Mouse (Mus musculus) layer of hippocampus, adult 2 months (tissue): ENCODE results near the gene Ctxn1. TPM values are rescaled to one million over a fixed set of nuclear protein-coding genes. Genes with fewer than 3 reads are reported as not detected.
A peak's percentile ranks its signal among the peaks of the same experiment; 100 is the strongest.

Experiments
- DNase-seq, 2 experiments: peaks; one replicate each; pipeline ENCODE4 v3.0.0; 2022; ENCODE audit warnings: low spot score in 2 of 2
- H3K27ac ChIP-seq: fragments of 200-600 bp; 2 replicates; pipeline ENCODE4 v1.8.1; 2022
- H3K4me3 ChIP-seq: fragments of 200-600 bp; 2 replicates; pipeline ENCODE4 v1.8.1; 2022; ENCODE audit warnings: mild to moderate bottlenecking
- CTCF ChIP-seq: fragments of 200-600 bp; conservative IDR thresholded peaks from 2 replicates; pipeline ENCODE4 v1.8.1; 2022; ENCODE audit warnings: antibody characterized with exemption, mild to moderate bottlenecking, moderate library complexity
- total RNA-seq, 2 experiments: library from RNA; stranded (reverse); gene quantifications; 2 replicates each; pipeline ENCODE4 v1.2.3; 2021

Gene Ctxn1
- total RNA-seq, 2 experiments from 2014 or later = 515 to 555 TPM

DNA sequence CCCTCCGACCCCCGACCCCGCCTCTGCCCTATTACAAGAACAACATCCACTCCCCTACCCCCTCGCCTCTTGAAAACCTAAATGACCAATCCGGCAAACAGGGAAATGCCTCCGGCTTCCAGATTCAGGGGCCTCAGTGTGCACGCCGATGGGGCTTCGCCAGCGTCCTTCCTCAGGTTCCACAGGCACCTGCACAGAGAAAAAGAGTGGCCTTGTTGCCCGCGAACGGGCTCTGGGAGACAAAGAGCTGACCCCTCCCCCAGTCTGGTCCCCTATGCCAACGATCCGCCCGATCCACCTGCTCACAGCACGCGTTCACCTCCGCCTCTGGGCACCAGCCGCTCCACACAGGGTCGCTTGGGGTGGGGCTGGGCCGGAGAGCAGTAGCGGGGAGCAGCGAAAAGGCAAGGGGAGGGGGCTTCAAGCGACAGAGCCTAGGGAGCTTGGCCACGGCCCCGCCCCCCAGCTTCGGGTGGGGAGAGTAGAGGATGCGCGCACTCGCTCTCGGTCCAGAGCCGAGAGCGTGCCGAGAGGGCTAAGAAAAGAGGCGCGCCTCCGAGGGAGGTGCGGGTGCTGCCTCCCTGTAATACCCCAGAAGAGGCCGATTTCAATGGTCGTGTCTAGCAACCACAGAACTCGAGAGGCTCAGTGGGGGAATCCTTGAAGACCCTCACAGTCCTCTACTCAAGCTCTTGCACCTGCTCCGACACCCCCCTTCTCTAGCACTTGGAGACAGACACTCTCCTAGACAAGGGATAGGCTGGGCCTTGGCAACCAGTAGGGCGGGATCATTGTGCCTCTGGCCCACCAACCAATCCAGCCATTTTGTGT lies 42.1 kb downstream of the Ctxn1 start, which contains the start of gene Prr36:
Prr36 (minus strand) TSS at position 669 of the 831 bp plus-strand sequence.
- H3K4me3 ChIP-seq = peak within 1 kb of the TSS; percentile 80
- peak; percentile 47 to 66 for DNase-seq
- H3K27ac ChIP-seq = peak within 1 kb of the TSS; percentile 91
- no peak for TF ChIP-seq CTCF

DNA sequence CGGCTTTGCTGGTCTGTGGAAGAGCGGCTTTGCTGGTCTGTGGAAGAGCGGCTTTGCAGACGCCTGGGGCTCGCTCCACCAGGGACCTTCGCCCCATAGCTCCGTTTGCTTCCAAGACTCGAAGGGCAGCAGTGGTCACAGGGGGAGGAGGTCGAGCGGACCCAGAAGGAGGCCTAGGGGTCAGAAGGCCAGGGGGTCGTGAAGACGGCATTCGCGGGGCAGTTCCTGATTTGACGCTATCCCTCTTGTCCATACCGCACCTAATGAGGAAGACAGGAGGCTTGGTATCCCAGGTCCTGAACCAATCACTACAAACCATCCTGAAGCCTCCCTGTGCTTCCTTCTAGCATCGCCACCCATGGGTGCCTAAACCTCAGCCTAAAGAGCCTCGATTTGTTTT lies 42.8 kb downstream of the Ctxn1 start:
- no peak for TF ChIP-seq CTCF
- no peak for DNase-seq
- Histone ChIP-seq H3K27ac (peak overlapping the region; percentile 91), H3K4me3 (peak overlapping the region; percentile 80)

DNA sequence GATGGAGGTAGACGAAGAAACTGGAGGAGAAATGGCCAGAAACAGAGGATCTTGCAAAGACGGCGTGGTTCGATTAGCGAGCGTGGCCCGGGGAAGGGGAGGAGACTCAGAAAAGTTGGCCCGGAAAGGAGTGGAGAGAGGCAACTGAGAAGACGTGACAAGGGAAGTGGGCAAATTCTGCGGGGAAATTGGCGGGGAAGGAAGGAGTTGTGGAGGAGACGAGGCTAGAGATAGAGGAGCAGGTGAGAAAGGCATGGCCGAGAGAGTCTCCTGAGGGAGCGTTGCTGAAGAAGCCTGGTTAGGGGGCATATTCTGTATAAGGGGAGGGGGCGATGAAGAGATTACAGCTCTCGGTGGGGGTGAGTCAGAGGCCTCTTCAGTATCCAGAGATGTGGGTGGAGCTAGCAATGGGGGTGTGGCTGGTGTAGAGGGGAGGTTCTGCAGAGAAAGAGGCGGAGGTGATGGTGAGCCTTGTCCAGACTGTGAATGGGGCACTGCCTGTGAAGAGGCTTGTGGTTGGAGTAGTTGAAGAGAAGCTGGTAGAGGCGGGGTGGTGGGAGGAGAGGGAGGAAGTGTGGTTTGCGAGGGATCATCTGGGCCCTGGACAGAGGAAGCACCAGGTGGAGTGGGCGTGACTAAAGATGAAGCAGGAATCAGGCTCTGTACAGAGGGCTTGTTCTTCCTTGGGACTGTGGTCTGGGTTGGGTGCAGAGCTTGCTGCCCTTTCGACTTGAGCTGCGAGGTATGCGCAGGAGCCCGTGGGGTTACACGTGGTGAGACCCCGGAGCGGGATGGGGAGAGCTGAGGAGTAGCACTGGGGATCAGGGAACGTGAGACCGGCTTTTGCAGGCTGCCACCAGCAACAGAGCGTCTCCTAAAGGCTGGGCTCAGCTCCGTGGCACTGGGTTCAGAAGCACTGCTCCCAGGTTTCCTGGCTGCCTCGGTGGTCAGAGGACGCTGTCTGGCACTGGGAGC lies 44.8 kb downstream of the Ctxn1 start:
- no peak for TF ChIP-seq CTCF
- H3K27ac ChIP-seq = no peak overlapping the region
- peak overlapping the region; percentile 43; the same call in 1 of the 2 replicates for H3K4me3 ChIP-seq
- no peak for DNase-seq

DNA sequence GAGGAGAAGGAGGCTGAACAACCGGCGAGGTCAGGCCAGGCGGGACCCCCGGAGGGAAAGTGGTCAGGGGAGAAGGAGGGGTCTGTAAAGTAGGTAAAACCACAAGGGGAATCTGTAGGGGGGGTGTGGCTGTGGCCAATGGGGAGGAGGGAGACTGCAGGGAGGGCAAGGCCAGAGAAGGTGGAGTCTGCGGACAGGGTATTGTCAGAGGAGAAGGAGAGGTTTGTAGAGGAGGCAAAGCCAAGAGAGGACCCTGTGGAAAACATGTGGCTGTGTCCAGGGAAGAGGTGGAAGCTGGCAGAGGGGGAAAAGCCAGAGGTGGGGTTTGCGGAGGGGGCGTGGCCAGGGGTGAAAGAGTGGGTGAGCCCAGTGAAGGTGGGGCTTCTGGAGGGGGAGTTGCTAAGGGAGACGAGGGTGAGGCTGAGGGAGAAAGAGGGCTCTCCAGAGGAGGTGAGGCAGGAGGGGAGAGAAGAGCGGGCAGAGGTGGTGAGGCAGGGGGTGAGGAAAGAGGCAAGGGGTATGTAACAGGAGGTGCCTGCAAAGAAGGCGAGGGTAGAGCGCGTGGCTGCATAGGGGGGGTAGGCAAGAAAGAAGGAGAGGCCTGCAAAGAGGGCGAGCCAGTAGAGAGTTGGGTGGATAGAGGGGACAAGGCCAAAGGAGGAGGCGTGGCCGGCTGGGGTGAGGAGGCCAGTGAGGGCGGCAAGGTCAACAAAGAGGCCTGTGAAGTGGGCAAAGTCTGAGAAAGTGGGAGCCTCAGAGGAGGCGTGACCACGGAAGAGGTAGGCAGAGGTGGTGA lies 45.7 kb downstream of the Ctxn1 start:
- DNase-seq = peak in 1 of 2 experiments; percentile 47
- Histone ChIP-seq H3K4me3 (peak overlapping the region; percentile 43), H3K27ac (0 out of 2 replicates have a peak overlapping the region, but pooled peaks have one; percentile 3)
- TF ChIP-seq CTCF = no peak

DNA sequence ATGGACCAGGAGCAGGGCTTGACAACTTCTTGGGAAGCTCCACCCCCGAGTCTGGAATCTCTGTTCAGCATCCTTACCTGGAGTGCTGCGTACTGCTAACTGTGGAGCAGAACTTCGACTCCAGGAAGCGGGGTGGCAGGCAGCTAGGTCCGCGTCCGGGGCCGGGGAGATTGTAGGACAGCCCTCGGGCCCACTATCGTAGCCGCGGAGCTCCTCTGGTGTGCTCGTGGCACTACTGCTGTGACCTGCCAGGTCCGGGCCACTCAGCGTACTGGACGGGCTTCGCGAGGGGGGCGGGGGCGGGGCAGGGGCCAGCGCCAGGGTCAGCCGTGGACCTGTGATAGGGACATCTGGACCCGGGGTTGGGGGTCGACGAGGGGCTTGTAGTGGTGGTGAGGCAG lies 46.3 kb downstream of the Ctxn1 start:
- H3K4me3 ChIP-seq = peak overlapping the region; percentile 43
- H3K27ac ChIP-seq = 0 out of 2 replicates have a peak overlapping the region, but pooled peaks have one; percentile 3
- DNase-seq = no peak
- no peak for TF ChIP-seq CTCF

DNA sequence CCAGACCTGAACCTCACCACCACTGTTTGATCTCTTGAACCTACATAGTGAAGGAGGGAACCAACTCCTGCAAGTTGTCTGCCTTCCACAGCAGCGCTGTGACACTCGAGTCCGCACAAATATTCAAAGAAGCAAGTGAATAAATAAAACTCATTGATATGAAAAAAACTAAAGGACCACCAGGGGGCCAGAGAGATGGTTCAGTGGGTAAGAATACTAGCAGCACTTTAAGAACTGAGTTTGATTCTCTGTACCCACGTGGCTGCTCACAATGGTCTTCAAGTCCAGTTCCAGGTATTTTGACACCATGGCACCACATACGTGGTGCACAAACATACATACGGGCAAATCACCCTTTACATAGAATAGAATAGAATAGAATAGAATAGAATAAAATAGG lies 48.0 kb downstream of the Ctxn1 start:
- Histone ChIP-seq H3K27ac (peak overlapping the region; percentile 10; the same call in 1 of the 2 replicates), H3K4me3 (no peak overlapping the region)
- no peak for DNase-seq
- peak; percentile 61 for TF ChIP-seq CTCF

Other genes with a start within 250 kb of the Ctxn1 start
- gene Cd209f, start 153.4 kb downstream of the Ctxn1 start, total RNA-seq = under 1 TPM in 1 of 2 experiments, not detected in 1; 0.69 TPM
- not detected for gene Cd209g, start 125.2 kb downstream of the Ctxn1 start, total RNA-seq
- gene Evi5l, start 92.7 kb downstream of the Ctxn1 start, total RNA-seq = 100 to 1,000 TPM; 100 to 107 TPM
- 10 to 100 TPM; 46.0 to 47.4 TPM for gene Prr36, start 41.8 kb downstream of the Ctxn1 start, total RNA-seq
- not detected for gene Lrrc8e, start 32.4 kb downstream of the Ctxn1 start, total RNA-seq
- 100 to 1,000 TPM in 1 of 2 experiments, 10 to 100 TPM in 1; 98.4 to 106 TPM for gene Map2k7, start 20.5 kb downstream of the Ctxn1 start, total RNA-seq
- gene Gm49320, start 20.4 kb downstream of the Ctxn1 start, total RNA-seq = 1 to 10 TPM; 1.1 to 2.4 TPM
- 10 to 100 TPM; 18.0 to 20.3 TPM for gene Tgfbr3l, start 11.1 kb downstream of the Ctxn1 start, total RNA-seq
- 10 to 100 TPM; 27.7 to 27.8 TPM for gene Snapc2, start 6.2 kb downstream of the Ctxn1 start, total RNA-seq
- gene Timm44, start 16.6 kb upstream of the Ctxn1 start, total RNA-seq = 10 to 100 TPM; 73.9 to 78.8 TPM
- 10 to 100 TPM; 24.6 to 27.5 TPM for gene Ccl25, start 65.9 kb upstream of the Ctxn1 start, total RNA-seq
- 10 to 100 TPM; 78.6 to 81.1 TPM for gene Elavl1, start 66.1 kb upstream of the Ctxn1 start, total RNA-seq
- gene Cers4, start 233.8 kb upstream of the Ctxn1 start, total RNA-seq = 10 to 100 TPM; 50.6 to 51.3 TPM